Mouse (Mus musculus) embryonic facial prominence, embryonic 13.5 days (tissue): ENCODE results near the gene Suds3. TPM values are rescaled to one million over a fixed set of nuclear protein-coding genes. Genes with fewer than 3 reads are reported as not detected.

Experiments used
- ATAC-seq: fragments of 200-750 bp; cut with Nextera tagmentation; 2 replicates; pipeline ENCODE4 v1.8.0; 2017; ENCODE audit warnings: low read depth; ENCODE audit not compliant: insufficient number of reproducible peaks, insufficient read depth, low FRiP score, low TSS enrichment
- H3K27ac ChIP-seq: fragments of 300-500 bp; sonication (generic); 2 replicates; pipeline ENCODE4 v1.5.1; 2015; ENCODE audit warnings: moderate library complexity, mild to moderate bottlenecking, inconsistent platforms
- H3K27me3 ChIP-seq: fragments of 300-500 bp; sonication (generic); 2 replicates; pipeline ENCODE4 v1.6.1; 2015; ENCODE audit warnings: mild to moderate bottlenecking, inconsistent platforms
- H3K36me3 ChIP-seq: fragments of 300-500 bp; sonication (generic); 2 replicates; pipeline ENCODE4 v1.6.1; 2015; ENCODE audit warnings: mild to moderate bottlenecking, inconsistent platforms
- H3K4me1 ChIP-seq: fragments of 300-500 bp; sonication (generic); 2 replicates; pipeline ENCODE4 v1.6.1; 2015; ENCODE audit warnings: inconsistent platforms
- H3K4me2 ChIP-seq: fragments of 300-500 bp; sonication (generic); 2 replicates; pipeline ENCODE4 v1.6.1; 2015; ENCODE audit warnings: moderate library complexity, mild to moderate bottlenecking, inconsistent platforms
- H3K4me3 ChIP-seq: fragments of 300-500 bp; sonication (generic); 2 replicates; pipeline ENCODE4 v1.5.1; 2015; ENCODE audit warnings: mild to moderate bottlenecking, inconsistent platforms
- H3K9ac ChIP-seq: fragments of 300-500 bp; sonication (generic); 2 replicates; pipeline ENCODE4 v1.6.1; 2015; ENCODE audit warnings: mild to moderate bottlenecking, inconsistent platforms
- H3K9me3 ChIP-seq: fragments of 300-500 bp; sonication (generic); 2 replicates; pipeline ENCODE4 v1.6.1; 2016; ENCODE audit warnings: inconsistent platforms
- WGBS: fragments of 180-500 bp; shearing (Covaris S2); methylation state at CpG from one replicate; pipeline ENCODE4 v1.1.7; 2015; ENCODE audit warnings: mixed read lengths; 5-methylcytosine and 5-hydroxymethylcytosine counted together
- polyA plus RNA-seq: library from polyadenylated mRNA; unstranded; fragments of >200 nt; fragmentation: Nextera tagmentation; extraction: Ambion mirVana; gene quantifications from 2 replicates; pipeline ENCODE4 v1.2.1, GENCODE M21; 2015

The Suds3 gene
- polyA plus RNA-seq, 1 experiment from 2014 or later = 87.8 TPM

GRCm38 (mm10) chr5:117109522-117109921 is 6.4 kb downstream of the Suds3 start:
- H3K9me3 ChIP-seq = no peaks in the 10 kb centered on the region
- no peak overlapping the region for H3K9ac ChIP-seq
- peaks cover 8% of the 10 kb centered on the region for H3K4me1 ChIP-seq
- ATAC-seq = no peak
- peaks cover 89% of the 10 kb centered on the region for H3K36me3 ChIP-seq
- H3K4me3 ChIP-seq = no peak overlapping the region
- H3K4me2 ChIP-seq = no peak overlapping the region
- WGBS = 89% methylated on average over 8 of the region's 8 CpGs
- no peak overlapping the region for H3K27ac ChIP-seq
- no peaks in the 10 kb centered on the region for H3K27me3 ChIP-seq

DNA sequence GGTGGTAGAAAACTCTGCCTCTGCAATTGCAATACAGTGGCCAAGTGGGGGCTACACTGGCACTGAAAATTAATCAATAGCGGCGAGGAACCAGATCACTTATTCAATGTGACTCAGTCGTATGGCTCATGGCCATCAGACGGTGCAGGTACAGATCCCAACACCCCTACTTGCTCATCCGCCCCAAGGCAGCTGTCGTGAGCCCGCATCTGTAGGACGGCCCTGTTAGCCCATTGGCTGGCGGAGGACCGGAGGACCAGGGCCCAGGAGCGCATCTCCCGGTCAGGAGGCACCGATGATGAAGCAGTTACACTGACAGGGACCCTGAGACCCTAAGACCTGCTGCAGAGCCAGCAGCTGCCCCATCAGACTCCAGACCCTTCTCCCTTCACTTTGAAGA is 7.2 kb downstream of the Suds3 start:
- Histone ChIP-seq H3K4me1 (peaks cover under 1% of the 10 kb centered on the region; the same call in 1 of the 2 replicates), H3K36me3 (peaks cover 96% of the 10 kb centered on the region), H3K9me3 (no peaks in the 10 kb centered on the region), H3K4me2 (no peak overlapping the region), H3K27me3 (no peaks in the 10 kb centered on the region), H3K27ac (no peak overlapping the region), H3K9ac (no peak overlapping the region), H3K4me3 (no peak overlapping the region)
- 95% methylated on average over 13 of the region's 13 CpGs for WGBS
- no peak for ATAC-seq

GRCm38 (mm10) chr5:117108292-117108691 is 7.6 kb downstream of the Suds3 start:
- peaks cover 98% of the 10 kb centered on the region for H3K36me3 ChIP-seq
- WGBS = 93% methylated on average over 13 of the region's 13 CpGs

DNA sequence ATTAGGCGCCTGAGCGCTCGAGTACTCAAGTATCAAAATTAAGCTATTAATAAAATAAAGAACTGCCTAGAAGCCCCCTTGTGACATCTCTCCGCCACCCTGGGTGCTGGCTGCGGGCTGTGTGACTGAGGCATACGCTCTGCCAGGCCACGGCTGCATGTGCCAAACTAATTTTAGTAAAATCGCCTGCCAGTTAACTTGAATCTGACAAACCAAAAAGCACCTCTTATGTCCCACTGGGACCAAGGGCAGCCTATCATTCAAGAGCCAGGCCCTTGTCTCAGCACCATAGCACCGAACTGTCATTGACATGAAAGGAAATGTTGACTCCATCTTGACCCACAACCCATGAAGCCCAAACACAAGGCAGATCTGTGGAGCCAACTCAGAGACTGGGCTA is 10.2 kb downstream of the Suds3 start:
- Histone ChIP-seq H3K9me3 (no peaks in the 10 kb centered on the region), H3K4me3 (no peak overlapping the region), H3K4me2 (no peak overlapping the region), H3K27ac (no peak overlapping the region), H3K27me3 (no peaks in the 10 kb centered on the region), H3K4me1 (no peaks in the 10 kb centered on the region), H3K36me3 (peaks cover 98% of the 10 kb centered on the region), H3K9ac (no peak overlapping the region)
- ATAC-seq = no peak
- WGBS = 85% methylated on average over 9 of the region's 9 CpGs

More at GRCm38 (mm10) chr5:117108292-117108691, 7.6 kb downstream of the Suds3 start:
- Histone ChIP-seq H3K4me1 (no peaks in the 10 kb centered on the region), H3K27ac (no peak overlapping the region), H3K9me3 (no peaks in the 10 kb centered on the region), H3K9ac (no peak overlapping the region), H3K27me3 (no peaks in the 10 kb centered on the region), H3K4me3 (no peak overlapping the region), H3K4me2 (no peak overlapping the region)
- ATAC-seq = no peak

GRCm38 (mm10) chr5:117104329-117104728 is 11.6 kb downstream of the Suds3 start:
- H3K4me3 ChIP-seq = no peak overlapping the region
- 93% methylated on average over 12 of the region's 12 CpGs for WGBS
- no peak overlapping the region for H3K9ac ChIP-seq
- peaks cover 99% of the 10 kb centered on the region for H3K36me3 ChIP-seq
- no peak overlapping the region for H3K4me2 ChIP-seq
- no peaks in the 10 kb centered on the region for H3K9me3 ChIP-seq
- ATAC-seq = no peak
- no peaks in the 10 kb centered on the region for H3K4me1 ChIP-seq
- H3K27ac ChIP-seq = no peak overlapping the region
- H3K27me3 ChIP-seq = no peaks in the 10 kb centered on the region

- Histone ChIP-seq H3K27ac (no peak overlapping the region), H3K36me3 (peaks cover 99% of the 10 kb centered on the region), H3K9me3 (no peaks in the 10 kb centered on the region), H3K4me2 (no peak overlapping the region), H3K9ac (no peak overlapping the region), H3K27me3 (no peaks in the 10 kb centered on the region), H3K4me1 (no peaks in the 10 kb centered on the region), H3K4me3 (no peak overlapping the region)
- 93% methylated on average over 20 of the region's 20 CpGs for WGBS
- no peak for ATAC-seq
Measured at GRCm38 (mm10) chr5:117103194-117103929, 12.6 kb downstream of the Suds3 start.

GRCm38 (mm10) chr5:117099742-117100141 is 16.2 kb downstream of the Suds3 start:
- H3K27me3 ChIP-seq = no peaks in the 10 kb centered on the region
- no peak overlapping the region for H3K9ac ChIP-seq
- H3K9me3 ChIP-seq = no peaks in the 10 kb centered on the region
- peaks cover 87% of the 10 kb centered on the region for H3K36me3 ChIP-seq
- no peak overlapping the region for H3K4me3 ChIP-seq
- no peak overlapping the region for H3K4me2 ChIP-seq
- H3K4me1 ChIP-seq = no peaks in the 10 kb centered on the region
- H3K27ac ChIP-seq = no peak overlapping the region
- ATAC-seq = no peak
- 90% methylated on average over 11 of the region's 11 CpGs for WGBS

DNA sequence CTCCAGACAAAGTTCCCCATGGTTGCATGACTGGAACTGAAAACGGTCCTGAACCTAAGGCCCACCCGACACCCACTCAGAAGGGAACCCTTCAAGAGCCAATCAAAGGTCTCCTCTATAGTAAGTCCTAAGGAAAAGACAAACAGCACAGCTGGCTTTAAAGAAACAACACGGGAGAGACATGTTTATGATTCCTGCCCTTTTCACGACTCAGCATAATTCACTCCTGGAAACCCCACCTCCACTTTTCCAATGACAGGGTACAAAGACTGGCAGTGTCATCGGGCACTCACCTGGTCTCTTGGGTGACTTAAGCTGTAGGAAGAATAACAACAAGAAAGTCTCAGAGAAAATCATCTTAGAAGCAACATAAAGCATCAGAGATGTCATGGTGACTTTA is 16.9 kb downstream of the Suds3 start:
- H3K9ac ChIP-seq = no peak overlapping the region
- peaks cover 87% of the 10 kb centered on the region for H3K36me3 ChIP-seq
- H3K4me2 ChIP-seq = no peak overlapping the region
- H3K9me3 ChIP-seq = no peaks in the 10 kb centered on the region
- H3K4me1 ChIP-seq = no peaks in the 10 kb centered on the region
- no peak for ATAC-seq
- no peak overlapping the region for H3K27ac ChIP-seq
- no peak overlapping the region for H3K4me3 ChIP-seq
- WGBS = 82% methylated on average over 5 of the region's 5 CpGs
- no peaks in the 10 kb centered on the region for H3K27me3 ChIP-seq

GRCm38 (mm10) chr5:117096716-117097115 is 19.2 kb downstream of the Suds3 start:
- no peak overlapping the region for H3K9ac ChIP-seq
- H3K36me3 ChIP-seq = peaks cover 88% of the 10 kb centered on the region
- 28% methylated on average over 3 of the region's 3 CpGs for WGBS
- H3K9me3 ChIP-seq = no peaks in the 10 kb centered on the region
- H3K27me3 ChIP-seq = no peaks in the 10 kb centered on the region
- ATAC-seq = no peak
- H3K4me3 ChIP-seq = no peak overlapping the region
- H3K27ac ChIP-seq = no peak overlapping the region
- H3K4me1 ChIP-seq = no peaks in the 10 kb centered on the region
- no peak overlapping the region for H3K4me2 ChIP-seq

DNA sequence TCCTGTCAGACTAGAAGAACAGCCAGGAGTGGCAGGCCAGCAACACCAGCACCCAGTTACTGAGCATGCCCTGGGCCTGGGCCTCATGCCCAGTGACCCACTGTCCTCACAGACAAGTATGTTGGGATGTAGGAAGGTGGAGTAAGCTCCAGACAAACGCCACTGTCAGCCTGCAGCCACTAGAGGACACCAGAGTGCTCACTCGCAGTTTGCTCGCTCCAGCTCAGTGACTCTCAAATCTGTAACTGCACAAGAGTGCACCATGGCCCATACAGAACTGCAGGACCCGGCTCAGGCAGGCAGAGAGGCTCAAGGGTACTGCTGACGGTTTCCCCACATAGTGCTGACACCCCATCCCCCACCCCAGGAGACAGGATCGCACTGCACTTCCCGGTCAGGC is 21.5 kb downstream of the Suds3 start:
- H3K27ac ChIP-seq = no peak overlapping the region
- peaks cover 74% of the 10 kb centered on the region for H3K36me3 ChIP-seq
- no peaks in the 10 kb centered on the region for H3K9me3 ChIP-seq
- WGBS = 41% methylated on average over 7 of the region's 7 CpGs
- H3K9ac ChIP-seq = no peak overlapping the region
- H3K4me3 ChIP-seq = no peak overlapping the region
- no peak for ATAC-seq
- H3K27me3 ChIP-seq = no peaks in the 10 kb centered on the region
- H3K4me1 ChIP-seq = no peaks in the 10 kb centered on the region; the same call in 1 of the 2 replicates
- H3K4me2 ChIP-seq = no peak overlapping the region

GRCm38 (mm10) chr5:117089786-117090185 is 26.1 kb downstream of the Suds3 start:
- H3K4me1 ChIP-seq = peaks cover 11% of the 10 kb centered on the region; the same call in 1 of the 2 replicates
- peaks cover 12% of the 10 kb centered on the region for H3K27me3 ChIP-seq
- H3K4me3 ChIP-seq = no peak overlapping the region
- H3K9me3 ChIP-seq = no peaks in the 10 kb centered on the region
- no peak overlapping the region for H3K9ac ChIP-seq
- 15% methylated on average over 6 of the region's 6 CpGs for WGBS
- no peak overlapping the region for H3K27ac ChIP-seq
- no peak for ATAC-seq
- no peak overlapping the region for H3K4me2 ChIP-seq
- peaks cover 40% of the 10 kb centered on the region for H3K36me3 ChIP-seq

DNA sequence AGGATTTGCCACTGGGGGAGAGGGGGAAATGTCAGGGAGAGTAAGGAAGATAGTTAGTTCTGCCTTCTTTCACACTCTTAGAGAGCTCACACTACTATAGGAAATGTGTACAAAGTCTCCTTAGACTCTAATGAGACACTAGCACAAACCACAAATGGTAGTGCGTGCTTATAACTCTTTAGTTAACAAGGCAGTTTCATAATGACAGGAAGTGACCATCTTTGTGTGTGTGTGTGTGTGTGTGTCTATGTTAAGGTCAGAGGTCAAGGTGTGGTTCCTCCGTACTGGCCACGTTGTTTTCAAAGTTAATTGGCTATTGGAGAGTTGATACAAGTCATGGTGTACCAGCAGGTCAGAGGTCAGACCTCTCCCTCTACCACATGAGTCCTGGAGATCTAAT is 26.8 kb downstream of the Suds3 start:
- Histone ChIP-seq H3K4me2 (no peak overlapping the region), H3K36me3 (peaks cover 33% of the 10 kb centered on the region), H3K27ac (no peak overlapping the region), H3K9ac (no peak overlapping the region), H3K4me1 (peaks cover 11% of the 10 kb centered on the region; the same call in 1 of the 2 replicates), H3K9me3 (no peaks in the 10 kb centered on the region), H3K27me3 (peaks cover 12% of the 10 kb centered on the region), H3K4me3 (no peak overlapping the region)
- WGBS = 34% methylated on average over 3 of the region's 3 CpGs
- ATAC-seq = no peak
